Mouse (Mus musculus) Patski (cell line): Measurements from ENCODE around the gene Mysm1. TPM values are rescaled to one million over a fixed set of nuclear protein-coding genes. Genes with fewer than 3 reads are reported as not detected.
A peak's percentile ranks its signal among the peaks of the same experiment; 100 is the strongest.

Experiments used
- ATAC-seq: fragments of 100-300 bp; one replicate; pipeline ENCODE4 v1.8.0; 2021
- CTCF ChIA-PET: fragments of 350-600 bp; sonication (Branson Sonifier 250); formaldehyde crosslinking; loops from one replicate; lab custom pipeline; 2022; ENCODE audit warnings: inconsistent platforms; lab: Charles Lee
- POLR2A ChIA-PET: fragments of 350-600 bp; sonication (Branson Sonifier 250); formaldehyde crosslinking; loops from one replicate; lab custom pipeline; 2022; ENCODE audit warnings: antibody characterized with exemption, inconsistent platforms; lab: Charles Lee
- DNase-seq: peaks from one replicate; pipeline ENCODE4 v3.0.0-alpha.2; 2011; ENCODE audit warnings: low read depth, low spot score
- H3K27me3 ChIP-seq: fragments of 371-371 bp; one replicate; pipeline ENCODE4 v1.5.1; 2021
- CTCF ChIP-seq: fragments of 100-300 bp; IDR thresholded peaks from one replicate; pipeline ENCODE4 v1.5.1; 2021
- in situ Hi-C: fragments of 300-500 bp; cut with MboI; formaldehyde crosslinking; loops from 3 replicates; pipeline ENCODE4 v1.11.1; 2018; ENCODE audit warnings: low pct_unique_long_range_greater_than_20kb, mixed read lengths
- polyA plus RNA-seq: library from polyadenylated mRNA; unstranded; gene quantifications from one replicate; pipeline ENCODE4 v1.2.3, GENCODE M21; 2021

Gene Mysm1
- polyA plus RNA-seq, 1 experiment from 2014 or later: 13.3 TPM

GRCm38 (mm10) chr4:94952773-94953172, 26.1 kb downstream of the Mysm1 start:
- H3K27me3 ChIP-seq: no peaks in the 10 kb centered on the region
- CTCF ChIA-PET: no interaction called here
- no peak for TF ChIP-seq CTCF
- DNase-seq: no peak
- ATAC-seq: no peak
- in situ Hi-C loops: no loop called here
- POLR2A ChIA-PET: no interaction called here

- in situ Hi-C loops: no loop called here
- DNase-seq: no peak
- ChIA-PET CTCF (no interaction called here), POLR2A (no interaction called here)
- TF ChIP-seq CTCF: no peak
- H3K27me3 ChIP-seq: no peaks in the 10 kb centered on the region
- ATAC-seq: no peak
These were observed 37.6 kb downstream of the Mysm1 start for GRCm38 (mm10) chr4:94941221-94941855.

- H3K27me3 ChIP-seq: no peaks in the 10 kb centered on the region
- CTCF ChIA-PET: no interaction called here
- no peak for ATAC-seq
- POLR2A ChIA-PET: no interaction called here
- in situ Hi-C loops: no loop called here
- TF ChIP-seq CTCF: no peak
- DNase-seq: no peak
These were observed 50.2 kb downstream of the Mysm1 start, which contains the start of gene Eqtn for GRCm38 (mm10) chr4:94928743-94929142. Eqtn (minus strand) TSS chr4:94928843.

GRCm38 (mm10) chr4:94901780-94902179, 77.1 kb downstream of the Mysm1 start:
- no peak for TF ChIP-seq CTCF
- in situ Hi-C loops: loop anchor here (25.0 kb wide), 1 partner anchor 214 kb away; no protein-coding TSS in a partner anchor
- CTCF ChIA-PET: interaction anchor here (1.5 kb wide), 1 partner anchor 11 kb away, joined by 3 read pairs; no protein-coding TSS in a partner anchor
- POLR2A ChIA-PET: no interaction called here
- DNase-seq (no peak), ATAC-seq (no peak)
- peaks cover 2% of the 10 kb centered on the region for H3K27me3 ChIP-seq

GRCm38 (mm10) chr4:94900744-94901143, 78.2 kb downstream of the Mysm1 start:
- no peak for ATAC-seq
- in situ Hi-C loops: loop anchor here (25.0 kb wide), 1 partner anchor 213 kb away; no protein-coding TSS in a partner anchor
- peaks cover 2% of the 10 kb centered on the region for H3K27me3 ChIP-seq
- CTCF ChIA-PET: interaction anchor here (1.1 to 1.5 kb wide), 3 partner anchors 10 to 232 kb away, joined by 3 read pairs; no protein-coding TSS in a partner anchor
- POLR2A ChIA-PET: interaction anchor here (0.6 kb wide), 1 partner anchor 788 kb away, joined by 4 read pairs; no protein-coding TSS in a partner anchor
- DNase-seq: peak; percentile 3
- peak; percentile 43 for TF ChIP-seq CTCF

Other genes with a start within 250 kb of the Mysm1 start
- not detected for gene Tek, start 239.8 kb downstream of the Mysm1 start, polyA plus RNA-seq
- not detected for gene Eqtn, start 50.3 kb downstream of the Mysm1 start, polyA plus RNA-seq
- gene Jun, start 73.1 kb upstream of the Mysm1 start, polyA plus RNA-seq: 122 TPM